Mouse (Mus musculus): ENCODE data around the gene 4930512M02Rik. TPM values are rescaled to one million over a fixed set of nuclear protein-coding genes. Genes with fewer than 3 reads are reported as not detected.
"Not testable (repeated sequence)": the region's sequence is repeated elsewhere in the genome, so short reads cannot be mapped to it uniquely, and the experiment has no call there.

Gene 4930512M02Rik
- not detected in 2 replicates for polyA plus RNA-seq (2012)

DNA sequence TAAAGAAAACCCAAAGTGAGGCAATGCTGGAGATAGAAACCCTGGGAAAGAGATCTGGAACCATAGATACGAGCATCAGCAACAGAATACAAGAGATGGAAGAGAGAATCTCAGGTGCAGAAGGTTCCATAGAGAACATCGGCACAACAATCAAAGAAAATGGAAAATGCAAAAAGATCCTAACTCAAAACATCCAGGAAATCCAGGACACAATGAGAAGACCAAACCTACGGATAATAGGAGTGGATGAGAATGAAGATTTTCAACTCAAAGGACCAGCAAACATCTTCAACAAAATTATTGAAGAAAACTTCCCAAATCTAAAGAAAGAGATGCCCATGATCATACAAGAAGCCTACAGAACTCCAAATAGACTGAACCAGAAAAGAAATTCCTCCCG is at the start of gene 4930512M02Rik:
4930512M02Rik (minus strand) TSS at position 101 of the 400 bp plus-strand sequence.
- not testable (repeated sequence) for H3K4me1 ChIP-seq (ENCODE audit: control insufficient read depth); H3K27me3 ChIP-seq (ENCODE audit: control insufficient read depth); H3K4me3 ChIP-seq (replicated peaks); H3K9me3 ChIP-seq (ENCODE audit: control insufficient read depth, low read length); H3K36me3 ChIP-seq (ENCODE audit: control insufficient read depth)

DNA sequence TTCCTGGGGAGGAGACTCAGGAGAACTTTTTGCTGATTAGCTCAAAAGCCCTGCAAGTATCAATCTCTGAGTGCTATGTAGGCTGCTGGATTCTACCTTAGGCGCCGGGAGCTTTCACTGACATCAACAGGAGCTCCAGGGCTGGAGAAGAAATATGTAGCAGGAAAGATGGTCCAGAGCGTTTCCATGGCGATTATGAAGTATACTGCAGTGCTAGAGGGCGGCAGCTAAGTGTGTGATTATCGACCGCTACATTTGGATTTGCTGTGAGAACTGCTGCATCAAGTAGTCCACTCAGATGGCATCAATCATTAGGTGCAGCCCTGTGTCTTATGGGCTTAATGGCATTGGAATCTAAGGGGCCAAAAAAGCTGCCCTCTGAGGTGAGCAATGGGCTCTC is 49.5 kb upstream of the 4930512M02Rik start:
- Histone ChIP-seq H3K4me3 (replicated peaks) (no peak overlapping the region), H3K9me3 (ENCODE audit: control insufficient read depth, low read length) (no peaks in the 10 kb centered on the region), H3K36me3 (ENCODE audit: control insufficient read depth) (no peaks in the 10 kb centered on the region), H3K27me3 (ENCODE audit: control insufficient read depth) (no peaks in the 10 kb centered on the region), H3K4me1 (ENCODE audit: control insufficient read depth) (peaks cover 16% of the 10 kb centered on the region)
- TF ChIP-seq GATA1 (IDR thresholded peaks at IDR 0.05; ENCODE audit: low read length) (no peak), TAL1 (IDR thresholded peaks at IDR 0.05; ENCODE audit: low read length) (no peak)

DNA sequence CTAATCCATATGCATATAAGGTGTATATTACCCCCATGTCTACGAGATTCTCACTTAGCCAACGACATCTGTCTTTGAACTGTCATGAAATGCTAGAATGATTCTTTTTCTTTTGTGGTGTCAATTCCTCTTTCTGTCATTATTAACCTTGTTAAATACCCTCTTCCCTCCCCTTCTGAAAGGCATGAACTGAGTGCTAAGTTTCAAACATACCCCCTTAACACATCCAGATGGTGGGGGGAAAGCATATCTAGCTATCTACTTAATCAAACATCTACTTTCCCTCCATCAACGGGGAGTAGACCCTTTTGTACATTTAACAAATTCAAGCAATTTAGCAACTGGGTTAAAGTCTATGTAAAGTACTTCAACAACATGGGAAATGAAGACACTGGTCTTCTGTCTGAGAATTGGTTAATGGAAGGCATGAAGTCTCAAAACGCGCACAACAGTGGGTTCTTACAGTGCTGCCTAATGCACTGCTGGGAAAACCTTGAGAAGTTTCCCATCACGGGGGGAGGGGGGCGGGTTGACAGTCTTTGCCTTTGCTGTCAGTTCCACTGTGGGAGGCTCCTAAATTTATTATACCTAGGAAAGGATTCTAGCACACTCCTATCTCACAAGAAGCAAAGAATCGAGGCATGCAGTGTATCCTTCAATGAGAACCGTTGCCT is 48.6 kb upstream of the 4930512M02Rik start:
- TF ChIP-seq GATA1 (IDR thresholded peaks at IDR 0.05; ENCODE audit: low read length) (no peak), TAL1 (IDR thresholded peaks at IDR 0.05; ENCODE audit: low read length) (no peak)
- Histone ChIP-seq H3K36me3 (ENCODE audit: control insufficient read depth) (no peaks in the 10 kb centered on the region), H3K9me3 (ENCODE audit: control insufficient read depth, low read length) (no peaks in the 10 kb centered on the region), H3K4me1 (ENCODE audit: control insufficient read depth) (peaks cover 13% of the 10 kb centered on the region), H3K4me3 (replicated peaks) (no peak overlapping the region), H3K27me3 (ENCODE audit: control insufficient read depth) (no peaks in the 10 kb centered on the region)

DNA sequence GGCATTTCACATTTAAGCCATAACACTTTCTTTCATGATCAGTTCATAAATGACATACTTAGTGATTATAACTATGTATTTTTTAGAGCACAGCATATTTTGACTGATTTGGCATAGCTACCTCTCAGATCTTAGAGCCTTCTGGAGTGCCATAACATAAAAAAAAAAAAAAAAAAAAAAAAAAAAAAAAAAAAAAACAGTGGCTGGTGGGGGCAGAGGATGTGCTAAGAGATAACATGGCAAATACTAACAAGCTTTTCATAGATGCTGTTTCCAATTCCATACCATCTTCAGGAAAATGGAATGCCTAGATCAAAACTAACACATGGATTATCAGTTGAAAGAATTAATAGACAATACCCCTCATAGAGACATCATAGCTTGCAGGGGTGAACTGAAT is 47.4 kb upstream of the 4930512M02Rik start:
- TF ChIP-seq GATA1 (IDR thresholded peaks at IDR 0.05; ENCODE audit: low read length) (no peak), TAL1 (IDR thresholded peaks at IDR 0.05; ENCODE audit: low read length) (no peak)
- no peaks in the 10 kb centered on the region for H3K36me3 ChIP-seq (ENCODE audit: control insufficient read depth)
- peaks cover 13% of the 10 kb centered on the region for H3K4me1 ChIP-seq (ENCODE audit: control insufficient read depth)
- H3K4me3 ChIP-seq (replicated peaks), result no peak overlapping the region
- H3K9me3 ChIP-seq (ENCODE audit: control insufficient read depth, low read length), result no peaks in the 10 kb centered on the region
- no peaks in the 10 kb centered on the region for H3K27me3 ChIP-seq (ENCODE audit: control insufficient read depth)

DNA sequence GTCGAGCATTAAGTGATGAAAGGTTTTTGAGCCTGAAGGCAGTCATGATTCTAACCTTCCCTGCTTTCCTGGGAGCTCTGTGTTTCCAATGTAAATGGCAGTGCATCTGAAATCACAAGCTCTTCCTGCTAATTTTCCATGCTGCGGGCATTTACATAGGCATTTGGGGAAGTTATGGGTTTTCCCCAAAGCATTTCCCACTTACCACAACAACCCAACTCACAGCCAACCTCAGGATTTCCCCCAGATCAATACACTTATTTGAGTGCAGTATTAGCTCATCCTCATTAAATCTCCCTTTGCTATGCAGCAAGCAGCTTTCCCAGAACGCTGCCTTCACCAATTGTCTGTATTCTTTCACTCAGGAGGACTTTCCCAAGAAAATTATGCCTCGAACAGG is 45.3 kb upstream of the 4930512M02Rik start:
- Histone ChIP-seq H3K27me3 (ENCODE audit: control insufficient read depth) (no peaks in the 10 kb centered on the region), H3K9me3 (ENCODE audit: control insufficient read depth, low read length) (no peaks in the 10 kb centered on the region), H3K4me1 (ENCODE audit: control insufficient read depth) (no peaks in the 10 kb centered on the region; the same call in 1 of the 2 replicates), H3K4me3 (replicated peaks) (no peak overlapping the region), H3K36me3 (ENCODE audit: control insufficient read depth) (no peaks in the 10 kb centered on the region)
- TF ChIP-seq GATA1 (IDR thresholded peaks at IDR 0.05; ENCODE audit: low read length), result no peak
- no peak for TF ChIP-seq TAL1 (IDR thresholded peaks at IDR 0.05; ENCODE audit: low read length)

DNA sequence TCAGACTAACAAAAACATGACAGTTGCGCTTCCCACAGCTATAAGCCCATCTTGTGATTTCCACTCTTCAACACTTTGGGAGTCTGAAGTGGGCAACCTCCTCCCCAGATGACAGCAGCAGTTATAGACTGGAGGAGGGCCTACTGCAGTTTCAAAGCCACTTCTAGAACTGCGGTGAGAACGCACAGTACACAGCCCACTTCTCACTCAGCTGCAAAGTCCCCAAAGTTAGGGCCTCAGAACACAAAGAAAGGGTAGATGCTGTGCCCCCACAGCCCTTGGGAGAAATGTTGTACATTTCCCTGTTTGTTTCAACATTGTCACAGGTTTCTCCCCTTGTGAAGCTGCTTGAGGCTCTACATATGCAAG is 40.3 kb upstream of the 4930512M02Rik start:
- Histone ChIP-seq H3K27me3 (ENCODE audit: control insufficient read depth) (no peaks in the 10 kb centered on the region), H3K36me3 (ENCODE audit: control insufficient read depth) (no peaks in the 10 kb centered on the region)
- no peak for TF ChIP-seq TAL1 (IDR thresholded peaks at IDR 0.05; ENCODE audit: low read length)
- TF ChIP-seq GATA1 (IDR thresholded peaks at IDR 0.05; ENCODE audit: low read length), result no peak

DNA sequence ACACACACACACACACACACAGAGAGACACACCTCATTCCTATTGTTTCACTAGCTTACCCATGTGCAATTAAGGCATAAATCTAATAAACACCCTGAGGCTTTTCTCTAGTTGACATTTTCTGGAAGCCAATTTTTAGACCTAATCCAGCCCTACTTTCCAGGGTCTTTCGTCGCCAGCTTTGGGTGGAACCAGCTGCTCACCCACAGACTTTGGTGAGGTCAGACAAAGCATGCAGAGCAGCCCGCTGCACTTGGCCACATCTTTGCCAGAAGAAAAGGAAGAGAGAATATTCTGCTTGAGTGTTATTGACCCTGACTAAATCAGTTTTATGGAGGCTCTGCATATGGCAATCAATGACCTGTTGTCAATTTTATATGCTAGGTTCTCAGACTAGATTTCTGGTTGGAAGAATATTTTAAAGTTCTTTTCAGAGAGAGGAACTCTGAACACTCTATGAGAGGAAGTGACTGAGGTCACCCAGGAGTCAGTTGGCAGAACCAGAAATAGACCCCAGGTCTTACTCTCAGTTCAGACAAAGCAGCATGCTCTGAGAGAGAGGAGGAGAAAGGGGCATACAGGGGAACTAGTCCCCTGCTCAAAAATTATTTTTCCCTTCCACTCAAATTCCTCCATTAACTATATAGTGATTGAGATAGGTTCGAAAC is 39.8 kb upstream of the 4930512M02Rik start:
- Histone ChIP-seq H3K4me3 (replicated peaks) (no peak overlapping the region), H3K27me3 (ENCODE audit: control insufficient read depth) (no peaks in the 10 kb centered on the region), H3K36me3 (ENCODE audit: control insufficient read depth) (no peaks in the 10 kb centered on the region), H3K4me1 (ENCODE audit: control insufficient read depth) (no peaks in the 10 kb centered on the region), H3K9me3 (ENCODE audit: control insufficient read depth, low read length) (no peaks in the 10 kb centered on the region)
- TF ChIP-seq TAL1 (IDR thresholded peaks at IDR 0.05; ENCODE audit: low read length) (no peak), GATA1 (IDR thresholded peaks at IDR 0.05; ENCODE audit: low read length) (no peak)

More for the DNA sequence above, 40.3 kb upstream of the 4930512M02Rik start:
- H3K4me3 ChIP-seq (replicated peaks), result no peak overlapping the region
- H3K4me1 ChIP-seq (ENCODE audit: control insufficient read depth), result no peaks in the 10 kb centered on the region
- no peaks in the 10 kb centered on the region for H3K9me3 ChIP-seq (ENCODE audit: control insufficient read depth, low read length)

DNA sequence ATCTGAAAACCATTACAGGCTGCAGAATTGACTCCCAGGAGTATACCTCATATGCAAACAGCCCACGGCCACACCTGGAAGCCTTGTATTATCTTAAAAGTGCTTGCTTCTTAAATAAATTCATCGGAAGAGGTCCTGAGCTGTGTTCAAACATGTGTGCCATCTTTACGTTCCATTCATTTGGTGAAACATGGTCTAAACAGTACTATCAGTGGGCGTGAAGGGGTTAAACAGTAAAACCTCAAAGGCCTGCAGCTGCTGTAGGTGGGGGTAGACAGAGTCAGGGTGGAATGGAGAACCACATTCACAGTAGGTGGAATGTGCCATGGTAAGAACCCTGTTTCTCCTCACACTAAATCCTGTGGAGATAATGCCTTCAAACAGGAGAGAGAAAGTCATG is 33.0 kb upstream of the 4930512M02Rik start:
- TF ChIP-seq GATA1 (IDR thresholded peaks at IDR 0.05; ENCODE audit: low read length) (no peak), TAL1 (IDR thresholded peaks at IDR 0.05; ENCODE audit: low read length) (no peak)
- H3K4me1 ChIP-seq (ENCODE audit: control insufficient read depth), result peaks cover 27% of the 10 kb centered on the region

DNA sequence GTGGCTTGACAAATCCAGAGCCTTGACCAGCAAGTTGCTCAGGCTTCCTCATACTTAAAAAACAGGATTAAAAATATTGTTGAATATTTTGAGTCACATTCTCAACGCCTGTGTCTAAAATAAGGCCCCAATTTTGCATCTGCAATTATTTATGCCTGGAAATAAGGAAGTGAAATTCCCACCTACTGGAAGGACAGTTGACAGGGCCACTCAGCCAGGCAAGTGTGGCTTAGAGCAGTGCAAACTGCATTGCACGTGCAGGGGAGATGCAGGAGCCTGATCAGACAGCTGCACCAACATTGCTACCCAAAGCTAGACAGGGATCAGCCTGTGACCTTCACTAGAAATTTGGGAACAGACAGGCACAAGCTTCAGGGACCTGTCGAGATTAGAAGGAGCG is 31.2 kb upstream of the 4930512M02Rik start:
- H3K9me3 ChIP-seq (ENCODE audit: control insufficient read depth, low read length), result no peaks in the 10 kb centered on the region
- peaks cover 27% of the 10 kb centered on the region for H3K4me1 ChIP-seq (ENCODE audit: control insufficient read depth)
- no peaks in the 10 kb centered on the region for H3K36me3 ChIP-seq (ENCODE audit: control insufficient read depth)
- H3K4me3 ChIP-seq (replicated peaks), result no peak overlapping the region
- no peak for TF ChIP-seq TAL1 (IDR thresholded peaks at IDR 0.05; ENCODE audit: low read length)
- H3K27me3 ChIP-seq (ENCODE audit: control insufficient read depth), result no peaks in the 10 kb centered on the region

More for the DNA sequence above, 33.0 kb upstream of the 4930512M02Rik start:
- no peaks in the 10 kb centered on the region for H3K9me3 ChIP-seq (ENCODE audit: control insufficient read depth, low read length)
- H3K27me3 ChIP-seq (ENCODE audit: control insufficient read depth), result no peaks in the 10 kb centered on the region
- no peaks in the 10 kb centered on the region for H3K36me3 ChIP-seq (ENCODE audit: control insufficient read depth)
- no peak overlapping the region for H3K4me3 ChIP-seq (replicated peaks)

All from erythroblast, embryonic 14.5 days (primary cell).